Mouse (Mus musculus): ENCODE results near the gene G3bp1. TPM values are rescaled to one million over a fixed set of nuclear protein-coding genes. Genes with fewer than 3 reads are reported as not detected.

Gene G3bp1
- total and polyA plus RNA-seq, 3 experiments, result 145 to 233 (median 183) TPM

- H3K9me3 ChIP-seq (replicated peaks; ENCODE audit: low read length), result no peaks in the 10 kb centered on the region
- TF ChIP-seq MEF2A (IDR thresholded peaks at IDR 0.05; ENCODE audit: borderline replicate concordance, low read depth, low read length) (no peak), ZKSCAN1 (IDR thresholded peaks at IDR 0.05; ENCODE audit: borderline replicate concordance, low read depth, low read length) (no peak), TBP (conservative IDR thresholded peaks at IDR 0.05; ENCODE audit: low read depth, low read length) (no peak), CHD1 (IDR thresholded peaks at IDR 0.05; ENCODE audit: low read depth, low read length) (no peak), E2F4 (IDR thresholded peaks at IDR 0.05; ENCODE audit: insufficient replicate concordance, low read depth, low read length) (no peak), PAX5 (IDR thresholded peaks at IDR 0.05; ENCODE audit: low read length) (no peak), MAX (IDR thresholded peaks at IDR 0.05; ENCODE audit: low read length) (no peak), ETS1 (conservative IDR thresholded peaks at IDR 0.05; ENCODE audit: low read depth, low read length) (no peak), MXI1 (IDR thresholded peaks at IDR 0.05; ENCODE audit: low read depth, low read length) (no peak), NRF1 (IDR thresholded peaks at IDR 0.05; ENCODE audit: low read depth, low read length) (no peak), NELFE (IDR thresholded peaks at IDR 0.05; ENCODE audit: low read depth, low read length) (no peak), GABPA (IDR thresholded peaks at IDR 0.05; ENCODE audit: insufficient replicate concordance, low read depth, low read length) (no peak), MYC (IDR thresholded peaks at IDR 0.05; ENCODE audit: low read depth, low read length) (no peak), RAD21 (IDR thresholded peaks at IDR 0.05; ENCODE audit: low read depth, low read length) (no peak), JUN (IDR thresholded peaks at IDR 0.05; ENCODE audit: insufficient read depth, low read depth, low read length) (no peak), ZMIZ1 (IDR thresholded peaks at IDR 0.05; ENCODE audit: low read depth, low read length) (no peak), MAFK (IDR thresholded peaks at IDR 0.05; ENCODE audit: insufficient replicate concordance, low read length) (no peak)
- in situ Hi-C loops (cut with MboI; ENCODE audit: low pct_ligation_motif_present, low pct_unique_long_range_greater_than_20kb, low sequenced_read_pairs) (no loop called here), dilution Hi-C loops (cut with MboI; ENCODE audit: extremely low pct_ligation_motif_present, extremely low pct_unique_long_range_greater_than_20kb, low sequenced_read_pairs) (no loop called here)
- no peak for DNase-seq (ENCODE audit: extremely low read depth)
- H3K27me3 ChIP-seq (replicated peaks), result peaks cover 17% of the 10 kb centered on the region
- H3K79me2 ChIP-seq (replicated peaks; ENCODE audit: control insufficient read depth, extremely low read depth, insufficient read depth, poor library complexity, severe bottlenecking), result no peaks in the 10 kb centered on the region
- H3K4me2 ChIP-seq (ENCODE audit: insufficient read depth, low read depth, poor library complexity, severe bottlenecking), result no peak overlapping the region
- no peak overlapping the region for H3K27ac ChIP-seq (ENCODE audit: insufficient read depth, low read depth)
- H3K9ac ChIP-seq (ENCODE audit: insufficient read depth, low read depth), result no peak overlapping the region
- H3K4me3 ChIP-seq (replicated peaks in 1 of 3; ENCODE audit: low read depth in 2 of 3, low read length in 2 of 3, poor library complexity in 1 of 3), result no peak overlapping the region
- no peaks in the 10 kb centered on the region for H3K36me3 ChIP-seq (replicated peaks in 1 of 2; ENCODE audit: control insufficient read depth in 1 of 2, insufficient read depth in 1 of 2, low read length in 1 of 2)
- H3K4me1 ChIP-seq (ENCODE audit: control insufficient read depth in 1 of 2, insufficient read depth in 2 of 2), result peaks cover 5 to 14% of the 10 kb centered on the region in 2 experiments
Measured at GRCm38 (mm10) chr11:55428186-55429012, 41.1 kb upstream of the G3bp1 start.

- Histone ChIP-seq H3K79me2 (replicated peaks; ENCODE audit: control insufficient read depth, extremely low read depth, insufficient read depth, poor library complexity, severe bottlenecking) (no peaks in the 10 kb centered on the region), H3K27me3 (replicated peaks) (peaks cover 12% of the 10 kb centered on the region), H3K4me2 (ENCODE audit: insufficient read depth, low read depth, poor library complexity, severe bottlenecking) (no peak overlapping the region), H3K4me1 (ENCODE audit: control insufficient read depth in 1 of 2, insufficient read depth in 2 of 2) (peaks cover 0 to 6% of the 10 kb centered on the region in 2 experiments; a peak in 2 of 4 replicates), H3K36me3 (replicated peaks in 1 of 2; ENCODE audit: control insufficient read depth in 1 of 2, insufficient read depth in 1 of 2, low read length in 1 of 2) (no peaks in the 10 kb centered on the region), H3K9ac (ENCODE audit: insufficient read depth, low read depth) (no peak overlapping the region), H3K4me3 (replicated peaks in 1 of 3; ENCODE audit: low read depth in 2 of 3, low read length in 2 of 3, poor library complexity in 1 of 3) (no peak overlapping the region), H3K27ac (ENCODE audit: insufficient read depth, low read depth) (no peak overlapping the region), H3K9me3 (replicated peaks; ENCODE audit: low read length) (no peaks in the 10 kb centered on the region)
- TF ChIP-seq BHLHE40 (IDR thresholded peaks at IDR 0.05; ENCODE audit: low read depth, low read length) (no peak), JUND (conservative IDR thresholded peaks at IDR 0.05; ENCODE audit: low read depth, low read length) (no peak), GABPA (IDR thresholded peaks at IDR 0.05; ENCODE audit: insufficient replicate concordance, low read depth, low read length) (no peak), RCOR1 (conservative IDR thresholded peaks at IDR 0.05; ENCODE audit: low read depth, low read length) (no peak), ZKSCAN1 (IDR thresholded peaks at IDR 0.05; ENCODE audit: borderline replicate concordance, low read depth, low read length) (no peak), MYC (IDR thresholded peaks at IDR 0.05; ENCODE audit: low read depth, low read length) (no peak), MAFK (IDR thresholded peaks at IDR 0.05; ENCODE audit: insufficient replicate concordance, low read length) (no peak), EP300 (IDR thresholded peaks at IDR 0.05; ENCODE audit: low read length) (no peak), E2F4 (IDR thresholded peaks at IDR 0.05; ENCODE audit: insufficient replicate concordance, low read depth, low read length) (no peak)
- dilution Hi-C loops (cut with MboI; ENCODE audit: extremely low pct_ligation_motif_present, extremely low pct_unique_long_range_greater_than_20kb, low sequenced_read_pairs) (no loop called here), in situ Hi-C loops (cut with MboI; ENCODE audit: low pct_ligation_motif_present, low pct_unique_long_range_greater_than_20kb, low sequenced_read_pairs) (no loop called here)
- DNase-seq (ENCODE audit: extremely low read depth), result no peak
Measured at GRCm38 (mm10) chr11:55429973-55430372, 39.5 kb upstream of the G3bp1 start.
